Mouse (Mus musculus): ENCODE data around the gene Sat1. TPM values are rescaled to one million over a fixed set of nuclear protein-coding genes. Genes with fewer than 3 reads are reported as not detected.
A peak's percentile ranks its signal among the peaks of the same experiment; 100 is the strongest.
"Not testable (repeated sequence)": the region's sequence is repeated elsewhere in the genome, so short reads cannot be mapped to it uniquely, and the experiment has no call there.

Sat1 gene
- polyA plus RNA-seq, 1 experiment from 2014 or later = 558 TPM

DNA sequence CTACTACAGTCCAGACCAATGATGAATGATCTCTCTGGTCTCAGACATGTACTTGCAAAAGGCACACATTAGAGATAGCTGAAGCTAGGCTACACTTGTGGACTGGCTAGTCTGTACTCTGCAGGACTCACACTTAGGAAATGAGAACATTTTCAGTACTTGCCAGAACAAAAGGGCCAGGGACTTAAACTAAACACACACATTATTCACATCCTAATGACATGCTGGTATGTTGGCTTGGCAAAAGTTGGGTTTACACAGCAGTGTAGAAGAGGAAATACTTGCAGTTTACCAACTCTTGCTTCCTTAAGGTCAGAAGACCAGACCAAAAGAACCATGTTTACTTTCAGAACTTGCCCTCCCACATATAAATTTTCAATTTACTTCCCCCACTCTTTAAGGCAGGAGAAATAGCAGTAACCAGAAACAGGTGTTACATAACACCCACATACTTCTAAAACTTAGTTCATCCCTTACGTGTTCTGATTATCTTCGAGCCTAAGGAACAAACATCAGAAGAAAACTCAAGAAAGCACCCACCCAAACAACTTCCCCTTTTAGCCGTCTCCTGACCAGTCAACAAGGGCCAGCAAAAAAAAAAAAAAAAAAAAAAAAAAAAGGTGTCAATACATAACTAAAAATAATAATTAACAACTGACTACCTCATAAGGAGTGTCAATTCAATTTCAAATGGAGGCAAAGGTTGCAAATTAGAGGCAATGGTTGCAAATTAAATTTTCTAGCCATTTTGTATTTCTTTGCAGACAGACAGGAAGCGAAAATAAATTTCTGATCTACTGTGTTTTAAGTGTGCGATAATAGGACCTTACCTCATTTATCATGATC is 1.7 kb downstream of the Sat1 start:
- H3K4me1 ChIP-seq (replicated peaks; ENCODE audit: insufficient read depth, low read length) = no peaks in the 10 kb centered on the region
- peak overlapping the region; percentile 51 for H3K4me2 ChIP-seq (ENCODE audit: low read length)
- 74% methylated on average over 5 of the region's 5 CpGs for WGBS

GRCm38 (mm10) chrX:155208671-155209070 is 7.6 kb downstream of the Sat1 start:
- Histone ChIP-seq H3K9ac (ENCODE audit: low read depth, low read length) (no peak overlapping the region), H3K4me3 (replicated peaks; ENCODE audit: low read depth, low read length) (no peak overlapping the region), H3K4me2 (ENCODE audit: low read length) (no peak overlapping the region), H3K27me3 (ENCODE audit: insufficient read depth, low read length) (no peaks in the 10 kb centered on the region), H3K36me3 (ENCODE audit: insufficient read depth, low read length) (no peaks in the 10 kb centered on the region), H3K4me1 (replicated peaks; ENCODE audit: insufficient read depth, low read length) (no peaks in the 10 kb centered on the region), H3K27ac (no peak overlapping the region), H3K9me3 (replicated peaks; ENCODE audit: low read length) (no peaks in the 10 kb centered on the region)
- WGBS = 17% methylated on average over 1 of the region's 1 CpGs
- DNase-seq (ENCODE audit: low spot score) (peak; percentile 20), ATAC-seq (replicated peaks; ENCODE audit: low FRiP score, low read depth) (no peak)
- TF ChIP-seq CTCF (IDR thresholded peaks at IDR 0.05; ENCODE audit: low read depth) = no peak

More for the DNA sequence above, 1.7 kb downstream of the Sat1 start:
- DNase-seq (ENCODE audit: low spot score) (peak; percentile 17), ATAC-seq (replicated peaks; ENCODE audit: low FRiP score, low read depth) (no peak)
- Histone ChIP-seq H3K9me3 (replicated peaks; ENCODE audit: low read length) (no peaks in the 10 kb centered on the region), H3K9ac (ENCODE audit: low read depth, low read length) (no peak overlapping the region), H3K27ac (no peak overlapping the region), H3K27me3 (ENCODE audit: insufficient read depth, low read length) (no peaks in the 10 kb centered on the region), H3K4me3 (replicated peaks; ENCODE audit: low read depth, low read length) (peak overlapping the region; percentile 54), H3K36me3 (ENCODE audit: insufficient read depth, low read length) (no peaks in the 10 kb centered on the region)
- TF ChIP-seq CTCF (IDR thresholded peaks at IDR 0.05; ENCODE audit: low read depth) = no peak

DNA sequence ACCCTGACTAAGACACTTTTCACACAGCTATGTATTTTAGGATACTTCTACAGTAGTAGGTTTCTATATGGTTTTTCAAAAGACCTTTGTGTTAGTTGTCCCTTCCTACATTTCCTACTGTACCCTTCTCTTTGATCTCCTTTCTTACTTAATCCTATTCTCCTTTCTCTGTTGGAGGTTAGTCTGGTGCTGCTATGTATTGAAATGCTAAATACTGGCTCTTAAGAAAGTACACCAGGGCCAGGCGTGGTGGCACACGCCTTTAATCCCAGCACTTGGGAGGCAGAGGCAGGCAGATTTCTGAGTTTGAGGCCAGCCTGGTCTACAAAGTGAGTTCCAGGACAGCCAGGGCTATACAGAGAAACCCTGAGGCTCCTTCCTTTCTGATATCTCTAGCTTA is 10.8 kb downstream of the Sat1 start:
- H3K4me2 ChIP-seq (ENCODE audit: low read length) = not testable (repeated sequence)

GRCm38 (mm10) chrX:155202406-155203305 is 13.6 kb downstream of the Sat1 start:
- H3K27ac ChIP-seq = no peak overlapping the region; the same call in 1 of the 2 replicates
- no peak for TF ChIP-seq CTCF (IDR thresholded peaks at IDR 0.05; ENCODE audit: low read depth)
- no peaks in the 10 kb centered on the region for H3K9me3 ChIP-seq (replicated peaks; ENCODE audit: low read length)
- H3K4me2 ChIP-seq (ENCODE audit: low read length) = no peak overlapping the region
- no peaks in the 10 kb centered on the region for H3K36me3 ChIP-seq (ENCODE audit: insufficient read depth, low read length)
- no peak overlapping the region for H3K4me3 ChIP-seq (replicated peaks; ENCODE audit: low read depth, low read length)
- H3K9ac ChIP-seq (ENCODE audit: low read depth, low read length) = no peak overlapping the region
- no peaks in the 10 kb centered on the region for H3K27me3 ChIP-seq (ENCODE audit: insufficient read depth, low read length)
- ATAC-seq (replicated peaks; ENCODE audit: low FRiP score, low read depth) = no peak
- DNase-seq (ENCODE audit: low spot score) = no peak
- WGBS = 50% methylated on average over 2 of the region's 2 CpGs
- no peaks in the 10 kb centered on the region for H3K4me1 ChIP-seq (replicated peaks; ENCODE audit: insufficient read depth, low read length)

More for the DNA sequence above, 10.8 kb downstream of the Sat1 start:
- not testable (repeated sequence) for H3K27me3 ChIP-seq (ENCODE audit: insufficient read depth, low read length); H3K27ac ChIP-seq; H3K9me3 ChIP-seq (replicated peaks; ENCODE audit: low read length); H3K4me1 ChIP-seq (replicated peaks; ENCODE audit: insufficient read depth, low read length); H3K36me3 ChIP-seq (ENCODE audit: insufficient read depth, low read length); ATAC-seq (replicated peaks; ENCODE audit: low FRiP score, low read depth); H3K9ac ChIP-seq (ENCODE audit: low read depth, low read length); H3K4me3 ChIP-seq (replicated peaks; ENCODE audit: low read depth, low read length); DNase-seq (ENCODE audit: low spot score)
- WGBS = 88% methylated on average over 2 of the region's 2 CpGs

DNA sequence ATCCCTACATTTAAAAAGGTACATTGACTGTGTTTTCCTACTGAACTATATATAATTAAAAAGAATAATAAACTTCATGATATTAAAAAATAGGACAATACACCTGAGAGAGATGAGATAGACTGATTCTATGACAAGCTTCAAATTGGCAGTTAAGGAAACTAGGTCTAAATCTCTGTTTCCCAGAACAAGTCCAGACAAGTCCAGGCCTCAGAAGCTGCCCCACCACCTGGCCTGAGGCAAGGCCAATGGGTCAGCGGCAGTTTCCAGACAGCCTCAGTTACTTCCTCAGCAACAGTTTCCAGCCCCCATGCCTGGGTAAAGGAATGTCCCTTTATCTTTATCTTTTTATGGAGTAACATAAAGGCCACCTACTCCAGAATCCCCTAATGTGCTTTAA is 14.4 kb downstream of the Sat1 start:
- Histone ChIP-seq H3K9ac (ENCODE audit: low read depth, low read length) (no peak overlapping the region), H3K36me3 (ENCODE audit: insufficient read depth, low read length) (no peaks in the 10 kb centered on the region), H3K9me3 (replicated peaks; ENCODE audit: low read length) (no peaks in the 10 kb centered on the region), H3K4me2 (ENCODE audit: low read length) (no peak overlapping the region), H3K4me3 (replicated peaks; ENCODE audit: low read depth, low read length) (no peak overlapping the region), H3K4me1 (replicated peaks; ENCODE audit: insufficient read depth, low read length) (no peaks in the 10 kb centered on the region), H3K27me3 (ENCODE audit: insufficient read depth, low read length) (no peaks in the 10 kb centered on the region), H3K27ac (no peak overlapping the region)
- TF ChIP-seq CTCF (IDR thresholded peaks at IDR 0.05; ENCODE audit: low read depth) = no peak
- DNase-seq (ENCODE audit: low spot score) = no peak
- WGBS = 79% methylated on average over 1 of the region's 1 CpGs
- no peak for ATAC-seq (replicated peaks; ENCODE audit: low FRiP score, low read depth)

DNA sequence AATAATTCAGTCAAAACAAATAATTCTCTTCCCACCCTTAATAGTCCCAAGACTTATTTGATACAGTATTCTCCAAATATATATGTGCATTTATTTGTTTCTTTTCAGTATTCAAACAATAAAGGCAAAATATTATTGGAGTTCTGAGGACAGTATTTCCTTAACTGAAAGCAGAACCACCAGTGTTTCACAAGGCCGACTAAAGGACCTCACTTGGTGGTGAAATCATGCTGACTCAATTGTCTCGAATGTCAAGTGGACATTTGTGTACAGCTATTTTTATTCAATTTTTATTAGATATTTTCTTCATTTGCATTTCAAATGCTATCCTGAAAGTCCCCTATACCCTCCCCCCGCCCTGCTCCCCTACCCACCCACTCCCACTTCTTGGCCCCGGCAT is 21.3 kb downstream of the Sat1 start:
- H3K4me3 ChIP-seq (replicated peaks; ENCODE audit: low read depth, low read length) = no peak overlapping the region
- H3K27ac ChIP-seq = no peak overlapping the region
- no peak overlapping the region for H3K9ac ChIP-seq (ENCODE audit: low read depth, low read length)
- no peak overlapping the region for H3K4me2 ChIP-seq (ENCODE audit: low read length)
- H3K27me3 ChIP-seq (ENCODE audit: insufficient read depth, low read length) = no peaks in the 10 kb centered on the region
- 86% methylated on average over 4 of the region's 4 CpGs for WGBS
- ATAC-seq (replicated peaks; ENCODE audit: low FRiP score, low read depth) = no peak
- DNase-seq (ENCODE audit: low spot score) = no peak
- no peaks in the 10 kb centered on the region for H3K9me3 ChIP-seq (replicated peaks; ENCODE audit: low read length)
- H3K36me3 ChIP-seq (ENCODE audit: insufficient read depth, low read length) = no peaks in the 10 kb centered on the region
- no peaks in the 10 kb centered on the region for H3K4me1 ChIP-seq (replicated peaks; ENCODE audit: insufficient read depth, low read length)
- TF ChIP-seq CTCF (IDR thresholded peaks at IDR 0.05; ENCODE audit: low read depth) = no peak
